Mouse (Mus musculus): Measurements from ENCODE around the gene Axin1. TPM values are rescaled to one million over a fixed set of nuclear protein-coding genes. Genes with fewer than 3 reads are reported as not detected.

Axin1 gene
- total and polyA plus RNA-seq, 3 experiments = 27.8 to 38.8 (median 28.5) TPM

GRCm38 (mm10) chr17:26123267-26123684 is 15.2 kb upstream of the Axin1 start, which contains the start of gene Mrpl28 (continued):
- TF ChIP-seq EP300 (IDR thresholded peaks at IDR 0.05; ENCODE audit: low read length) (no peak), SMC3 (IDR thresholded peaks at IDR 0.05; ENCODE audit: low read depth, low read length) (no peak), CTCF (conservative IDR thresholded peaks at IDR 0.05 in 1 of 2, IDR thresholded peaks at IDR 0.05 in 1 of 2; ENCODE audit: low read depth in 2 of 2, low read length in 2 of 2) (no peak), RAD21 (IDR thresholded peaks at IDR 0.05; ENCODE audit: low read depth, low read length) (no peak), MAFK (IDR thresholded peaks at IDR 0.05; ENCODE audit: insufficient replicate concordance, low read length) (no peak), RCOR1 (conservative IDR thresholded peaks at IDR 0.05; ENCODE audit: low read depth, low read length) (no peak), MYC (IDR thresholded peaks at IDR 0.05; ENCODE audit: low read depth, low read length) (peak; percentile 59; the same call in 1 of the 2 replicates), UBTF (IDR thresholded peaks at IDR 0.05; ENCODE audit: low read depth, low read length) (no peak), BHLHE40 (IDR thresholded peaks at IDR 0.05; ENCODE audit: low read depth, low read length) (peak; percentile 95), USF1 (IDR thresholded peaks at IDR 0.05; ENCODE audit: low read depth, low read length) (no peak), JUND (conservative IDR thresholded peaks at IDR 0.05; ENCODE audit: low read depth, low read length) (no peak), ETS1 (conservative IDR thresholded peaks at IDR 0.05; ENCODE audit: low read depth, low read length) (no peak), CHD2 (IDR thresholded peaks at IDR 0.05; ENCODE audit: low read length) (peak; percentile 93), USF2 (conservative IDR thresholded peaks at IDR 0.05; ENCODE audit: low read depth, low read length) (no peak), ZNF384 (IDR thresholded peaks at IDR 0.05; ENCODE audit: low read depth, low read length) (no peak)

- Histone ChIP-seq H3K4me2 (ENCODE audit: insufficient read depth, low read depth, poor library complexity, severe bottlenecking) (peak overlapping the region; percentile 75; the same call in 1 of the 2 replicates), H3K4me1 (ENCODE audit: control insufficient read depth in 1 of 2, insufficient read depth in 2 of 2) (peaks cover 17 to 34% of the 10 kb centered on the region in 2 experiments), H3K4me3 (replicated peaks in 1 of 3; ENCODE audit: low read depth in 2 of 3, low read length in 2 of 3, poor library complexity in 1 of 3) (peak overlapping the region; percentile 74 to 99 (median 94)), H3K27ac (ENCODE audit: insufficient read depth, low read depth) (no peak overlapping the region), H3K9me3 (replicated peaks; ENCODE audit: low read length) (no peaks in the 10 kb centered on the region), H3K9ac (ENCODE audit: insufficient read depth, low read depth) (peak overlapping the region; percentile 69), H3K79me2 (replicated peaks; ENCODE audit: control insufficient read depth, extremely low read depth, insufficient read depth, poor library complexity, severe bottlenecking) (peaks cover 12% of the 10 kb centered on the region), H3K36me3 (replicated peaks in 1 of 2; ENCODE audit: control insufficient read depth in 1 of 2, insufficient read depth in 1 of 2, low read length in 1 of 2) (peaks cover 34 to 60% of the 10 kb centered on the region in 2 experiments), H3K27me3 (replicated peaks) (peaks cover 2% of the 10 kb centered on the region)
- dilution Hi-C loops (cut with MboI; ENCODE audit: extremely low pct_ligation_motif_present, extremely low pct_unique_long_range_greater_than_20kb, low sequenced_read_pairs) (no loop called here), in situ Hi-C loops (cut with MboI; ENCODE audit: low pct_ligation_motif_present, low pct_unique_long_range_greater_than_20kb, low sequenced_read_pairs) (no loop called here)
- TF ChIP-seq NRF1 (IDR thresholded peaks at IDR 0.05; ENCODE audit: low read depth, low read length) = no peak
- no peak for TF ChIP-seq TCF12 (IDR thresholded peaks at IDR 0.05; ENCODE audit: low read depth, low read length)
- no peak for TF ChIP-seq ELF1 (IDR thresholded peaks at IDR 0.05; ENCODE audit: low read depth, low read length)
- TF ChIP-seq ZMIZ1 (IDR thresholded peaks at IDR 0.05; ENCODE audit: low read depth, low read length) = no peak
- no peak for TF ChIP-seq USF2 (conservative IDR thresholded peaks at IDR 0.05; ENCODE audit: low read depth, low read length)
- TF ChIP-seq SMC3 (IDR thresholded peaks at IDR 0.05; ENCODE audit: low read depth, low read length) = no peak
- no peak for TF ChIP-seq BHLHE40 (IDR thresholded peaks at IDR 0.05; ENCODE audit: low read depth, low read length)
- no peak for TF ChIP-seq CHD1 (IDR thresholded peaks at IDR 0.05; ENCODE audit: low read depth, low read length)
- TF ChIP-seq HCFC1 (IDR thresholded peaks at IDR 0.05; ENCODE audit: low read depth, low read length) = no peak
- TF ChIP-seq ZC3H11A (IDR thresholded peaks at IDR 0.05; ENCODE audit: low read depth, low read length) = no peak
- no peak for TF ChIP-seq NELFE (IDR thresholded peaks at IDR 0.05; ENCODE audit: low read depth, low read length)
- no peak for TF ChIP-seq MYC (IDR thresholded peaks at IDR 0.05; ENCODE audit: low read depth, low read length)
- TF ChIP-seq EP300 (IDR thresholded peaks at IDR 0.05; ENCODE audit: low read length) = no peak
- no peak for TF ChIP-seq KAT2A (IDR thresholded peaks at IDR 0.05; ENCODE audit: insufficient replicate concordance, low read length)
- DNase-seq (ENCODE audit: extremely low read depth) = no peak
Measured at GRCm38 (mm10) chr17:26124560-26124959, 13.9 kb upstream of the Axin1 start.

Data from CH12.LX (cell line).